22 mouse cellular contexts compared by ENCODE assay signal in genomic region chr5:88785059-88785458, GRCm38 (mm10). TPM values are rescaled to one million over a fixed set of nuclear protein-coding genes. Genes with fewer than 3 reads are reported as not detected.
DNase-seq lines count a peak whose midpoint lies in the region; ATAC-seq and TF ChIP-seq lines count a peak whose summit lies in the region.
"Had no signal": no experiment of that assay in that cellular context is flagged by ENCODE, and none has a peak within 500 bp of the region (broad histone marks: within the 10 kb centered on the region; RNA-seq: fewer than 3 reads in every experiment).

No protein-coding gene starts in this region.

- H3K4me3 ChIP-seq in heart, embryonic 13.5 days: no peak overlapping the region
- no peak overlapping the region for H3K4me3 ChIP-seq in kidney, embryonic 15.5 days (replicated peaks)
- no peak overlapping the region for H3K4me3 ChIP-seq in kidney, embryonic 16.5 days (ENCODE audit: low read length)
- H3K4me3 ChIP-seq in kidney, postnatal 0 days (replicated peaks; ENCODE audit: low read depth, low read length): no peak overlapping the region

- TF ChIP-seq CTCF in kidney, postnatal 0 days (IDR thresholded peaks at IDR 0.05; ENCODE audit: low read depth): no peak

- H3K27ac ChIP-seq in heart, embryonic 13.5 days (replicated peaks): 0 out of 2 replicates have a peak overlapping the region, but pooled peaks have one; percentile 15
- 0 out of 2 replicates have a peak overlapping the region, but pooled peaks have one; percentile 32 for H3K27ac ChIP-seq in kidney, embryonic 15.5 days
- no peak overlapping the region for H3K27ac ChIP-seq in kidney, embryonic 16.5 days (ENCODE audit: low read length)
- no peak overlapping the region for H3K27ac ChIP-seq in kidney, postnatal 0 days

- no peak overlapping the region for H3K9ac ChIP-seq in heart, embryonic 13.5 days
- H3K9ac ChIP-seq in kidney, embryonic 15.5 days: no peak overlapping the region
- no peak overlapping the region for H3K9ac ChIP-seq in kidney, embryonic 16.5 days (replicated peaks; ENCODE audit: low read length)
- H3K9ac ChIP-seq in kidney, postnatal 0 days (ENCODE audit: low read depth, low read length): no peak overlapping the region

- no peaks in the 10 kb centered on the region for H3K4me1 ChIP-seq in heart, embryonic 13.5 days
- no peaks in the 10 kb centered on the region for H3K4me1 ChIP-seq in kidney, embryonic 15.5 days
- no peaks in the 10 kb centered on the region for H3K4me1 ChIP-seq in kidney, embryonic 16.5 days (ENCODE audit: insufficient read depth, low read length)
- H3K4me1 ChIP-seq in kidney, postnatal 0 days (replicated peaks; ENCODE audit: insufficient read depth, low read length): no peaks in the 10 kb centered on the region

- peaks cover 52% of the 10 kb centered on the region for H3K36me3 ChIP-seq in heart, embryonic 13.5 days
- H3K36me3 ChIP-seq in kidney, embryonic 15.5 days: peaks cover 42% of the 10 kb centered on the region
- H3K36me3 ChIP-seq in kidney, embryonic 16.5 days (ENCODE audit: insufficient read depth, low read length): peaks cover 23% of the 10 kb centered on the region
- H3K36me3 ChIP-seq in kidney, postnatal 0 days (ENCODE audit: insufficient read depth, low read length): 0 out of 2 replicates have a peak, but pooled peaks cover 7% of the 10 kb centered on the region

- H3K9me3 ChIP-seq in heart, embryonic 13.5 days: no peaks in the 10 kb centered on the region
- H3K9me3 ChIP-seq in kidney, embryonic 15.5 days (replicated peaks): no peaks in the 10 kb centered on the region
- no peaks in the 10 kb centered on the region for H3K9me3 ChIP-seq in kidney, embryonic 16.5 days (ENCODE audit: low read length)
- H3K9me3 ChIP-seq in kidney, postnatal 0 days (replicated peaks; ENCODE audit: low read length): no peaks in the 10 kb centered on the region
- H3K9me3 ChIP-seq: G1E had no signal

- ATAC-seq in frontal cortex, adult (ENCODE audit: low TSS enrichment): peak; percentile 62
- no peak for ATAC-seq in heart, embryonic 13.5 days (ENCODE audit: extremely low read depth, insufficient number of reproducible peaks, low FRiP score, low TSS enrichment)
- ATAC-seq in kidney, embryonic 15.5 days (replicated peaks; ENCODE audit: low FRiP score): no peak; the same call in 1 of the 2 replicates
- ATAC-seq in kidney, embryonic 16.5 days (ENCODE audit: low FRiP score, low TSS enrichment): no peak
- no peak for ATAC-seq in kidney, postnatal 0 days (replicated peaks; ENCODE audit: low FRiP score, low read depth)
- ATAC-seq: activated CD4-positive, CD25-positive, alpha-beta regulatory T cell, adult 4 months; CD4-positive, CD25-positive, alpha-beta regulatory T cell, adult 4 months; Patski had no signal

- no peak for DNase-seq in frontal cortex, postnatal 14 days (ENCODE audit: low spot score in 2 of 2)
- DNase-seq in heart, postnatal 10 days: no peak
- peak; percentile 57 for DNase-seq in kidney, postnatal 0 days (ENCODE audit: low spot score)
- DNase-seq in kidney, postnatal 14 days: no peak
- DNase-seq: adrenal gland, adult 2 months; adrenal gland, adult 8-10 months; adrenal gland, postnatal 10 days; adrenal gland, postnatal 14 days; adrenal gland, postnatal 25 days; adrenal gland, postnatal 36 days; B cell, adult 2 months; cerebellum, adult 11 months; cerebellum, adult 11-12 months had no signal

- intact Hi-C loops in heart, postnatal 10 days (cut with DNase I): no loop called here

- 77% methylated on average over 1 of the region's 1 CpGs for WGBS in heart, embryonic 13.5 days
- 78% methylated on average over 1 of the region's 1 CpGs for WGBS in kidney, embryonic 15.5 days
- WGBS in kidney, embryonic 16.5 days: 85% methylated on average over 1 of the region's 1 CpGs
- 69% methylated on average over 1 of the region's 1 CpGs for WGBS in kidney, postnatal 0 days

- no peak overlapping the region for H3K4me2 ChIP-seq in heart, embryonic 13.5 days
- no peak overlapping the region for H3K4me2 ChIP-seq in kidney, embryonic 15.5 days
- no peak overlapping the region for H3K4me2 ChIP-seq in kidney, embryonic 16.5 days (replicated peaks; ENCODE audit: low read depth, low read length)
- H3K4me2 ChIP-seq in kidney, postnatal 0 days (ENCODE audit: low read length): no peak overlapping the region

- H3K27me3 ChIP-seq in heart, embryonic 13.5 days (replicated peaks): no peaks in the 10 kb centered on the region
- no peaks in the 10 kb centered on the region for H3K27me3 ChIP-seq in kidney, embryonic 15.5 days
- H3K27me3 ChIP-seq in kidney, embryonic 16.5 days (ENCODE audit: insufficient read depth, low read length): no peaks in the 10 kb centered on the region
- H3K27me3 ChIP-seq in kidney, postnatal 0 days (ENCODE audit: insufficient read depth, low read length): no peaks in the 10 kb centered on the region
- H3K27me3 ChIP-seq: CH12.LX, Patski had no signal

RNA-seq across cellular contexts. Expression of gene Dck, which starts 20.3 kb away (rescaled TPM):
- 34.8 and 37.8 TPM in 2 replicates for polyA plus RNA-seq in heart, embryonic 13.5 days (2015; fragmentation: Nextera tagmentation; extraction: Ambion mirVana)
- total RNA-seq in heart, postnatal 10 days (2021): 1 to 10 TPM; 7.6 to 7.8 TPM
- 47.1 and 48.3 TPM in 2 replicates for polyA plus RNA-seq in kidney, embryonic 15.5 days (2015; fragmentation: Nextera tagmentation; extraction: Ambion mirVana)
- 41.4 and 47.1 TPM in 2 replicates for polyA plus RNA-seq in kidney, embryonic 16.5 days (2015; fragmentation: Nextera tagmentation; extraction: Ambion mirVana)
- polyA plus RNA-seq in kidney, postnatal 0 days (2015; fragmentation: Nextera tagmentation; extraction: Ambion mirVana): 20.3 and 25.8 TPM in 2 replicates

Comparison
In these comparisons a context has a peak if more than half of its experiments do, and no peak if none do; other contexts are left out.
1. H3K27ac ChIP-seq: peak in heart, embryonic 13.5 days (single experiment) and kidney, embryonic 15.5 days (single experiment); none in kidney, embryonic 16.5 days (single experiment) and kidney, postnatal 0 days (single experiment).